Mouse (Mus musculus): ENCODE results near the gene Cdk15. TPM values are rescaled to one million over a fixed set of nuclear protein-coding genes. Genes with fewer than 3 reads are reported as not detected.
A peak's percentile ranks its signal among the peaks of the same experiment; 100 is the strongest.

Cdk15 gene
- polyA plus RNA-seq, 1 experiment from 2014 or later: 0.32 TPM

- DNase-seq (ENCODE audit: low spot score) (no peak), ATAC-seq (replicated peaks; ENCODE audit: low FRiP score, low TSS enrichment, low read depth) (no peak)
- H3K4me1 ChIP-seq (replicated peaks; ENCODE audit: control insufficient read depth, insufficient read depth, low read length): peaks cover 12% of the 10 kb centered on the region
- peak overlapping the region; percentile 45 for H3K27ac ChIP-seq (ENCODE audit: low read depth)
- no peak overlapping the region for H3K4me3 ChIP-seq (ENCODE audit: low read depth, low read length)
- WGBS: 43% methylated on average over 9 of the region's 9 CpGs
- H3K4me2 ChIP-seq (ENCODE audit: low read length): no peak overlapping the region
- H3K36me3 ChIP-seq (ENCODE audit: control insufficient read depth, insufficient read depth, low read length): no peaks in the 10 kb centered on the region
- H3K27me3 ChIP-seq (replicated peaks; ENCODE audit: control insufficient read depth, insufficient read depth, low read length): no peaks in the 10 kb centered on the region
- H3K9me3 ChIP-seq (ENCODE audit: control insufficient read depth, low read length): no peaks in the 10 kb centered on the region
- H3K9ac ChIP-seq (ENCODE audit: low read length): no peak overlapping the region
Measured at GRCm38 (mm10) chr1:59321880-59322836, 65.5 kb downstream of the Cdk15 start.

DNA sequence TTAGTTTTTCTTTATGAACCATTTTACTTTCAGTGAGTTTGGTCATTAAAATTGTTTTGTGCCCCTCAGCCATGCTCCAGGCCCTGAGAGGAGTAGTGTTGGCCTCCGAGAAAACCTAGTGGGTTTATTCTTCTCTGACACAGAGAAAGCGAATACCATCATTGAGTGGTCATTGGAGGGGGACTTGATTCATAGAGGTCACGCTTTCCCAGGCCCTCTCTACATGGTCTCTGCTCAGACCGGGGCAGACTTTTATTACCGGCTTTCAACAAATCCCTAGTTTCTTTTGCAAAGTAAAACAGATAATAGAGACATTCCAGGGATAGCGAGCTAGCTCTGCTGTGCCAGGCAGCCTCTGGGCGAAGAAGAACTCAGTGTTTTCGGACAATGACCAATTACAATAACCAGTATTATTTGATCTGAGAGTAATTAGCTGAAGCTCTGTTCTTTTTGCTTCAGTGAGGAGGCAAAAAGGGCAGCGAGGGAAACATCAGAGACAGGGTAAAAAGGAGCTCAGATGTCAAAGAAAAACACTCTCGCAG, 70.2 kb downstream of the Cdk15 start:
- no peak overlapping the region for H3K9ac ChIP-seq (ENCODE audit: low read length)
- no peak overlapping the region for H3K4me3 ChIP-seq (ENCODE audit: low read depth, low read length)
- no peaks in the 10 kb centered on the region for H3K36me3 ChIP-seq (ENCODE audit: control insufficient read depth, insufficient read depth, low read length)
- H3K9me3 ChIP-seq (ENCODE audit: control insufficient read depth, low read length): no peaks in the 10 kb centered on the region
- no peaks in the 10 kb centered on the region for H3K27me3 ChIP-seq (replicated peaks; ENCODE audit: control insufficient read depth, insufficient read depth, low read length)
- no peak for DNase-seq (ENCODE audit: low spot score)
- no peak for ATAC-seq (replicated peaks; ENCODE audit: low FRiP score, low TSS enrichment, low read depth)
- no peak overlapping the region for H3K27ac ChIP-seq (ENCODE audit: low read depth)
- H3K4me1 ChIP-seq (replicated peaks; ENCODE audit: control insufficient read depth, insufficient read depth, low read length): peaks cover 4% of the 10 kb centered on the region
- no peak overlapping the region for H3K4me2 ChIP-seq (ENCODE audit: low read length)
- WGBS: 43% methylated on average over 10 of the region's 10 CpGs

DNA sequence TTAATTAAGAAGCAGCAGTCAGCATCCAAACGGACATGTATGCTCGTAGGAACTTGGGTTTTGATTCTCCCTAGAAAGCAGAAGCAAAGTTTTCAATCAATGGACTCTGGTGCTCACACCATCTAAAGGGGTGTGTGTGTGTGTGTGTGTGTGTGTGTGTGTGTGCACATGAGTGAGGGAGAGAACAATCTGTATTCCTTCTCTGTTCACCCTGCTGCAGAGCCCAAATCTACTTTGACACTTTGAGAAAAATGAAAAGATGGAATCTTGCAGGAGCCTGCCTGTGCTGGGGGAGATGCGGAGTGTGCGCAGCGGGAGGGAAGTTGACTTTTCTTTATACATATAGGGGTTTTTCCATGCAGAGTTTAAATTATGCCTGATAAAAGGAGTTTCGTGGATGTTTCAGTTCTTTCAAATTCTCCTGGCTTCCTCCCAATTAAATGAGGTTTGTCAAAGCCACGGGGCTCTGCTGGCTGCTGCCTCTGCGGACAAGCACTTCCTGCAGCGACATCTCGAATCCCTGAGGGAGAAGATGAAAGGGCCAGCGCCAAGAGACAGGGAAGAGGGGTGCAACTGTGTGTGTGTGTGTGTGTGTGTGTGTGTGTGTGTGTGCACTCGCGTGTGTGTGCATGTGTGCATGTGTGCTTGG, 76.2 kb downstream of the Cdk15 start:
- Histone ChIP-seq H3K4me2 (ENCODE audit: low read length) (no peak overlapping the region), H3K4me3 (ENCODE audit: low read depth, low read length) (no peak overlapping the region), H3K4me1 (replicated peaks; ENCODE audit: control insufficient read depth, insufficient read depth, low read length) (peaks cover 4% of the 10 kb centered on the region; the same call in 1 of the 2 replicates), H3K27ac (ENCODE audit: low read depth) (no peak overlapping the region), H3K9me3 (ENCODE audit: control insufficient read depth, low read length) (no peaks in the 10 kb centered on the region), H3K27me3 (replicated peaks; ENCODE audit: control insufficient read depth, insufficient read depth, low read length) (no peaks in the 10 kb centered on the region), H3K36me3 (ENCODE audit: control insufficient read depth, insufficient read depth, low read length) (no peaks in the 10 kb centered on the region), H3K9ac (ENCODE audit: low read length) (no peak overlapping the region)
- DNase-seq (ENCODE audit: low spot score) (no peak), ATAC-seq (replicated peaks; ENCODE audit: low FRiP score, low TSS enrichment, low read depth) (no peak)
- WGBS: 39% methylated on average over 13 of the region's 13 CpGs

DNA sequence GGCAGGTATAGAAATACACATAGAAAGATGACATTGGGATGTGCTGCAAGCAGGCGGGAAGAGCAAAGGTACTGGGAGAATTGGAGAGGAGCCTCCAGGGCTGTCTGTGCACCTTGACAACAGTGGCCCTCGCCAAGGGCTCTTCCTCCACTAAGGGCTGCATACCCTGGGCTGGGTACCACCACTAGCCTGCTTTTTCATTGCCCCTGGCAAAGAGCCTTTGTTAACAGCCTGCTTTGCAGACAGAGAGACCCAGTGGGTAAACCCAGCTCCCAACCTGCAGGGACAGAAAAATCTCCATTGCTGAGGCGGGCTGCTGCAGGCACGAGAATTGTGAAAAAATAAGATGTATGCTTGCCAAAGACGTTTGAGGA, 76.7 kb downstream of the Cdk15 start:
- Histone ChIP-seq H3K4me3 (ENCODE audit: low read depth, low read length) (no peak overlapping the region), H3K36me3 (ENCODE audit: control insufficient read depth, insufficient read depth, low read length) (no peaks in the 10 kb centered on the region), H3K9me3 (ENCODE audit: control insufficient read depth, low read length) (no peaks in the 10 kb centered on the region), H3K4me1 (replicated peaks; ENCODE audit: control insufficient read depth, insufficient read depth, low read length) (peaks cover 4% of the 10 kb centered on the region; the same call in 1 of the 2 replicates), H3K27me3 (replicated peaks; ENCODE audit: control insufficient read depth, insufficient read depth, low read length) (no peaks in the 10 kb centered on the region), H3K9ac (ENCODE audit: low read length) (no peak overlapping the region), H3K27ac (ENCODE audit: low read depth) (no peak overlapping the region), H3K4me2 (ENCODE audit: low read length) (no peak overlapping the region)
- no peak for DNase-seq (ENCODE audit: low spot score)
- ATAC-seq (replicated peaks; ENCODE audit: low FRiP score, low TSS enrichment, low read depth): no peak
- 63% methylated on average over 5 of the region's 5 CpGs for WGBS

GRCm38 (mm10) chr1:59333860-59334561, 77.3 kb downstream of the Cdk15 start:
- Histone ChIP-seq H3K27ac (ENCODE audit: low read depth) (no peak overlapping the region), H3K27me3 (replicated peaks; ENCODE audit: control insufficient read depth, insufficient read depth, low read length) (no peaks in the 10 kb centered on the region), H3K36me3 (ENCODE audit: control insufficient read depth, insufficient read depth, low read length) (no peaks in the 10 kb centered on the region), H3K4me2 (ENCODE audit: low read length) (no peak overlapping the region), H3K9me3 (ENCODE audit: control insufficient read depth, low read length) (no peaks in the 10 kb centered on the region), H3K4me3 (ENCODE audit: low read depth, low read length) (no peak overlapping the region), H3K4me1 (replicated peaks; ENCODE audit: control insufficient read depth, insufficient read depth, low read length) (peaks cover 4% of the 10 kb centered on the region; the same call in 1 of the 2 replicates), H3K9ac (ENCODE audit: low read length) (no peak overlapping the region)
- WGBS: 55% methylated on average over 10 of the region's 10 CpGs
- ATAC-seq (replicated peaks; ENCODE audit: low FRiP score, low TSS enrichment, low read depth) (no peak), DNase-seq (ENCODE audit: low spot score) (no peak)

- H3K9me3 ChIP-seq (ENCODE audit: control insufficient read depth, low read length): no peaks in the 10 kb centered on the region
- 48% methylated on average over 4 of the region's 4 CpGs for WGBS
- no peaks in the 10 kb centered on the region for H3K27me3 ChIP-seq (replicated peaks; ENCODE audit: control insufficient read depth, insufficient read depth, low read length)
- ATAC-seq (replicated peaks; ENCODE audit: low FRiP score, low TSS enrichment, low read depth): no peak
- peaks cover 4% of the 10 kb centered on the region; the same call in 1 of the 2 replicates for H3K4me1 ChIP-seq (replicated peaks; ENCODE audit: control insufficient read depth, insufficient read depth, low read length)
- H3K27ac ChIP-seq (ENCODE audit: low read depth): no peak overlapping the region
- no peak overlapping the region for H3K4me3 ChIP-seq (ENCODE audit: low read depth, low read length)
- DNase-seq (ENCODE audit: low spot score): no peak
- no peaks in the 10 kb centered on the region for H3K36me3 ChIP-seq (ENCODE audit: control insufficient read depth, insufficient read depth, low read length)
- H3K4me2 ChIP-seq (ENCODE audit: low read length): no peak overlapping the region
- H3K9ac ChIP-seq (ENCODE audit: low read length): no peak overlapping the region
Measured at GRCm38 (mm10) chr1:59334562-59334890, 77.8 kb downstream of the Cdk15 start.

GRCm38 (mm10) chr1:59336256-59336655, 79.5 kb downstream of the Cdk15 start:
- no peak for ATAC-seq (replicated peaks; ENCODE audit: low FRiP score, low TSS enrichment, low read depth)
- H3K9ac ChIP-seq (ENCODE audit: low read length): no peak overlapping the region

GRCm38 (mm10) chr1:59340814-59341588, 84.3 kb downstream of the Cdk15 start:
- H3K9me3 ChIP-seq (ENCODE audit: control insufficient read depth, low read length): no peaks in the 10 kb centered on the region
- H3K36me3 ChIP-seq (ENCODE audit: control insufficient read depth, insufficient read depth, low read length): no peaks in the 10 kb centered on the region
- H3K4me1 ChIP-seq (replicated peaks; ENCODE audit: control insufficient read depth, insufficient read depth, low read length): peaks cover 6% of the 10 kb centered on the region; the same call in 1 of the 2 replicates
- H3K27ac ChIP-seq (ENCODE audit: low read depth): no peak overlapping the region
- no peak overlapping the region for H3K4me3 ChIP-seq (ENCODE audit: low read depth, low read length)
- WGBS: 6% methylated on average over 16 of the region's 16 CpGs
- H3K27me3 ChIP-seq (replicated peaks; ENCODE audit: control insufficient read depth, insufficient read depth, low read length): no peaks in the 10 kb centered on the region
- peak overlapping the region; percentile 14 for H3K4me2 ChIP-seq (ENCODE audit: low read length)
- ATAC-seq (replicated peaks; ENCODE audit: low FRiP score, low TSS enrichment, low read depth) (no peak), DNase-seq (ENCODE audit: low spot score) (peak; percentile 63)
- H3K9ac ChIP-seq (ENCODE audit: low read length): no peak overlapping the region

More at GRCm38 (mm10) chr1:59336256-59336655, 79.5 kb downstream of the Cdk15 start:
- Histone ChIP-seq H3K4me2 (ENCODE audit: low read length) (no peak overlapping the region), H3K9me3 (ENCODE audit: control insufficient read depth, low read length) (no peaks in the 10 kb centered on the region), H3K27ac (ENCODE audit: low read depth) (no peak overlapping the region), H3K4me1 (replicated peaks; ENCODE audit: control insufficient read depth, insufficient read depth, low read length) (peaks cover 8% of the 10 kb centered on the region; the same call in 1 of the 2 replicates), H3K4me3 (ENCODE audit: low read depth, low read length) (no peak overlapping the region), H3K27me3 (replicated peaks; ENCODE audit: control insufficient read depth, insufficient read depth, low read length) (no peaks in the 10 kb centered on the region), H3K36me3 (ENCODE audit: control insufficient read depth, insufficient read depth, low read length) (no peaks in the 10 kb centered on the region)
- DNase-seq (ENCODE audit: low spot score): no peak
- 92% methylated on average over 1 of the region's 1 CpGs for WGBS

Data from intestine, embryonic 14.5 days (tissue).